Mouse (Mus musculus): ENCODE measurements around the gene Rpusd3. TPM values are rescaled to one million over a fixed set of nuclear protein-coding genes. Genes with fewer than 3 reads are reported as not detected.

Gene Rpusd3
- polyA plus RNA-seq, 1 experiment from 2014 or later, result 21.3 TPM

DNA sequence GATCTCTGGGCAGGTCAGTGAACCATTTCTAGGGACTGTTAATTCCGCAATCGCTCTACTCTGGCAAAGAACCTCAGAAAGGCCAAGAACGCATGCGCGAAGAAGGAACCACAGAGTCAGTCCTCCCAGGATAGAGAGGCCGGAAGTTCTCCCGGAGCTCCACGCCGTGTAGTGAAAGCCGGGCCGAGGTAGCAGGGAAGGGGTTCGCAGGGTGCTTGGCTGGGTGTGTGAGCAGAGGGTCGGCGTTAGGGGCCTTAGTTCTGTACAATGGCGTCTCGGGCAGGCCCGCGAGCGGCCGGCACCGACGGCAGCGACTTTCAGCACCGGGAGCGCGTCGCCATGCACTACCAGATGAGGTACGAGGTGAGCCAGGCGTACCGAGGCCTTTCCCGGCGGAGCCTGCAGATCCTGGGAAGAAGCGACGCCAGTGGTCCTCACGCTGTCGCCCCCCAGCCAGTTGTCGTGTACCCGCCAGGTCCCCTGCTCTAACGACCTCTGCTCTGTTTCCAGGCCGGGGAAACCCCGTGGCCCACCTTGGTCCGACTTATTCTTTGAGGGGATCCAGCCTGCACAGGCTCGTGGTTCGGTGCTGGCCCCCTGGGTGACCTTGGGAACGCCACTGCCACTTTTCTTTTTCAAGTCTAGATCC lies 23.4 kb upstream of the Rpusd3 start, which contains the start of gene Jagn1:
TSS of gene Jagn1 (plus strand) at position 128 of the 649 bp plus-strand sequence.
- Histone ChIP-seq H3K4me2 (peak within 1 kb of the TSS; percentile 75), H3K27me3 (no peaks in the 10 kb centered on the region), H3K36me3 (peaks cover 14% of the 10 kb centered on the region), H3K4me3 (peak within 1 kb of the TSS; percentile 95), H3K27ac (peak within 1 kb of the TSS; percentile 78), H3K9me3 (no peaks in the 10 kb centered on the region), H3K9ac (peak within 1 kb of the TSS; percentile 63), H3K4me1 (peaks cover 11% of the 10 kb centered on the region)
- WGBS, result under 1% methylated on average over 45 of the region's 45 CpGs
- peak; percentile 82 for ATAC-seq (ENCODE audit: insufficient number of reproducible peaks, low FRiP score, low TSS enrichment, low read depth)

DNA sequence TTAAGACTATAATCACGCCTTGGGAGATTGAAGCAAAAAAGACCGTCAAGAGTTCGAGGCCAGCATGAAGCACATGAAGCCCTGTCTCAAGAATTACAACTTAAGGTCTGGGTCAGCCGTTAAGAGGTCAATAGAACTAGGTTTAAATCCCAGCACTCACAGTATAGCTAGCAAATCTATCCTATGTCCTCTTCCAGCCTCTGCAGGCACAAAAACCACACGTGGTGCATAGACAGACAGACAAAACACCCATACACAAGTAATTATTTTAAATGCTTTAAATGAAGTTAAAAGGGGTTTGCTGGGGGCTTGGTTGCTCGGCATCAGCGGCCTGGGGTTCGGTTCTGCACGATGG lies 22.9 kb upstream of the Rpusd3 start:
- 41% methylated on average over 9 of the region's 9 CpGs for WGBS
- Histone ChIP-seq H3K27ac (peak overlapping the region; percentile 78; the same call in 1 of the 2 replicates), H3K4me2 (peak overlapping the region; percentile 75), H3K4me3 (peak overlapping the region; percentile 95), H3K27me3 (no peaks in the 10 kb centered on the region), H3K36me3 (peaks cover 9% of the 10 kb centered on the region), H3K9me3 (no peaks in the 10 kb centered on the region), H3K4me1 (peaks cover 11% of the 10 kb centered on the region), H3K9ac (peak overlapping the region; percentile 63; the same call in 1 of the 2 replicates)
- no peak for ATAC-seq (ENCODE audit: insufficient number of reproducible peaks, low FRiP score, low TSS enrichment, low read depth)

DNA sequence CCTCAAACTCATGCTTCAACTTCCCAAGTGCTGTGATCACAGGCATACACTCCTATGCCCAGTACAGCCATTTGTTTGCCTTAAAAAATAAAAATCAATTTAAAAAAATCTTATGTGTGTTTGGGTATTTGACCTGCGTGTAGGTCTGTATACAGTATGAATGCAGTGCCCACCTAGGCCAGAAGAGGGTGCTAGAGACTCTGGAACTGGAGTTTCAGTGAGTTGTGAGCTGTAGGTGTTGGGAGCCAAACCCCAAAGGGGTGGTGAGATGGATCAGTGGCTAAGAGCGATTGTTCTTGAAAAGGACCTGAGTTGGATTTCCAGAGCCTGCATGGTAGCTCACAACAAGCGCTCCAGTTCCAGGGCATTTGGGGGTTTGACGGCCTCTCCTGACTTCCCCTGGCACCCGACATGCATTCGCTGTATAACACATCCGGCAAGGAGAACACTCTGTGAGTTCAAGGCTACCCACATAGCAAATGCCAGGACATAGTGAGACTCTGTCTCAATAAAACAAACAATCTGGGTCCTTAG lies 22.1 kb upstream of the Rpusd3 start:
- ATAC-seq (ENCODE audit: insufficient number of reproducible peaks, low FRiP score, low TSS enrichment, low read depth), result no peak
- H3K4me2 ChIP-seq, result no peak overlapping the region
- H3K9me3 ChIP-seq, result no peaks in the 10 kb centered on the region
- H3K27ac ChIP-seq, result no peak overlapping the region
- 0 out of 2 replicates have a peak, but pooled peaks cover under 1% of the 10 kb centered on the region for H3K36me3 ChIP-seq
- 52% methylated on average over 7 of the region's 7 CpGs for WGBS
- no peak overlapping the region for H3K9ac ChIP-seq
- no peaks in the 10 kb centered on the region for H3K27me3 ChIP-seq
- H3K4me1 ChIP-seq, result peaks cover 11% of the 10 kb centered on the region
- H3K4me3 ChIP-seq, result no peak overlapping the region

DNA sequence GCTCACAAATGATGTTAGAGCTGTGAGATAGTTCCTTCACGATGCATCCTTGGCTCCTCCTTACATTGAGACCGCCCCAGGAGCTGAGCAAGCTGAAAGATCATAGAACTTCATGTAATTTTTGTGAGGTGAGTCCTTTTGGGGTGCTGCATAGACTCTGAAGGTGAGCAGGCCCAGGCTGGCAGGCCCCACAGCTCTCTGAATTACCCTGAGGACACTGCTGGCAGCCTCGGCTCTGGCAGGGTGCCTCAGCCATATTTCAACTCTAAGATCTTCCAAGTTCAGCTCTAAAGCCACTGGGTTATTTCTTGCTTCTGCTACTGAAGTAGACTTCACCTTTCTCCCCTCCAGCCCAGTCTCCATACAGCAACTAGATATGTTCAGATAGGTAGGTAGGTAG lies 21.5 kb upstream of the Rpusd3 start:
- Histone ChIP-seq H3K4me3 (no peak overlapping the region), H3K9ac (no peak overlapping the region), H3K27me3 (no peaks in the 10 kb centered on the region), H3K4me2 (no peak overlapping the region), H3K27ac (no peak overlapping the region), H3K4me1 (peaks cover 11% of the 10 kb centered on the region), H3K9me3 (no peaks in the 10 kb centered on the region), H3K36me3 (no peaks in the 10 kb centered on the region)
- WGBS, result 78% methylated on average over 3 of the region's 3 CpGs
- ATAC-seq (ENCODE audit: insufficient number of reproducible peaks, low FRiP score, low TSS enrichment, low read depth), result no peak

DNA sequence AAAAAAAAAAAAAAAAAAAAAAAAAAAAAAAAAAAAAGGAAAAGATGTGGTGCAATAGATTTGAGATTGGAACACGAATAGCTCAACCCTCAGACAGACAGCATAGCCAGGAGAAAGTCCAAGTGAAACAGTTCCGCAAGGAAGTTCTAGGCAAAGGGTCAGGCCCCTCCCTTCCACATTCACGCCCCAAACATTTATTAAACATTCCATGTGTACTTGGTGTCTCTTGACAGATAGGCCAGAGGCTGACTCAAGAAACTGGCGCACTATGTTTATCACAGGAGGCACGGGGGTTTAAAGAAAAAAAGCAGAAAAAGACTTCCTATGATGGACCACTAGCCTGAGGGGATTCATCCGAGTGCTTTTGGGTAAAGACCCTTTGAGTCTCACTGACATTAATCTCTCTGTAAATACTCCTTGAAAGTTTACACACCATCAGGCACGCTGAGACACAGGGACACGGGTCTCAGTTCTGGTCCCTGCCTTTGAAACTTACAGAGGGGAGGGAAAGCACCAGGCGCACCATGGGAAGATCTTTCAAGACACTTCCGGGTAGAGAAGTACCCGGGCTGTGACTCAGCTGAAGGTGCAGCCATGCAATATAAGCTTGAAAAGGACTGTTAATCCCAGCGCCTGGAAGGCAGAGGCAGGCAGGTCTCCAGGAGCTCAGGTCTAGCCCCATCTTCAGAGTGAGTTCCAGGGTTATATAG lies 19.7 kb upstream of the Rpusd3 start:
- ATAC-seq (ENCODE audit: insufficient number of reproducible peaks, low FRiP score, low TSS enrichment, low read depth), result no peak
- WGBS, result 56% methylated on average over 12 of the region's 12 CpGs
- H3K27ac ChIP-seq, result no peak overlapping the region
- no peak overlapping the region for H3K4me2 ChIP-seq
- no peaks in the 10 kb centered on the region for H3K36me3 ChIP-seq
- no peak overlapping the region for H3K4me3 ChIP-seq
- no peaks in the 10 kb centered on the region for H3K9me3 ChIP-seq
- peaks cover 11% of the 10 kb centered on the region for H3K4me1 ChIP-seq
- no peaks in the 10 kb centered on the region for H3K27me3 ChIP-seq
- no peak overlapping the region for H3K9ac ChIP-seq

DNA sequence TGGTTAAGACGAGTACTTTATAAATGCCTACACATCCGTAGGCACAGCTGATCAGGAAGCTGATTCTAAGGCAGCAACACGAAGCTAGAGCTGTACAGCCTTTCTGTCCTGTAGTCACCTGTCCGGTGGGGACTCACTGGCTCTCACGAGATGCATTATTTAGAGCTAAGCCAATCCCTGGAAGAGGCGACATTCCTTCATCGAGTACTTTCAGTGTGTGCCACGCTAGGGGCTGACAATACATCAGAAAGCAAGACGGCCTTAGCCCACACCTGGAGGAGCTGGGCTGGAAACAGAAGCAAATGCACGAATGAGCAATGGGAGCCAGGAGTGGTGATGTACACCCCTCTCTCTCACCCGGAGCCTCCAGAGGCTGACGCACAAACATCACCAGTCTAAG lies 18.0 kb upstream of the Rpusd3 start:
- 72% methylated on average over 12 of the region's 12 CpGs for WGBS
- no peaks in the 10 kb centered on the region for H3K27me3 ChIP-seq
- no peak overlapping the region for H3K9ac ChIP-seq
- H3K4me2 ChIP-seq, result no peak overlapping the region
- H3K4me3 ChIP-seq, result no peak overlapping the region
- ATAC-seq (ENCODE audit: insufficient number of reproducible peaks, low FRiP score, low TSS enrichment, low read depth), result no peak
- H3K36me3 ChIP-seq, result no peaks in the 10 kb centered on the region
- no peaks in the 10 kb centered on the region for H3K9me3 ChIP-seq
- H3K27ac ChIP-seq, result no peak overlapping the region
- peaks cover 2% of the 10 kb centered on the region; the same call in 1 of the 2 replicates for H3K4me1 ChIP-seq

DNA sequence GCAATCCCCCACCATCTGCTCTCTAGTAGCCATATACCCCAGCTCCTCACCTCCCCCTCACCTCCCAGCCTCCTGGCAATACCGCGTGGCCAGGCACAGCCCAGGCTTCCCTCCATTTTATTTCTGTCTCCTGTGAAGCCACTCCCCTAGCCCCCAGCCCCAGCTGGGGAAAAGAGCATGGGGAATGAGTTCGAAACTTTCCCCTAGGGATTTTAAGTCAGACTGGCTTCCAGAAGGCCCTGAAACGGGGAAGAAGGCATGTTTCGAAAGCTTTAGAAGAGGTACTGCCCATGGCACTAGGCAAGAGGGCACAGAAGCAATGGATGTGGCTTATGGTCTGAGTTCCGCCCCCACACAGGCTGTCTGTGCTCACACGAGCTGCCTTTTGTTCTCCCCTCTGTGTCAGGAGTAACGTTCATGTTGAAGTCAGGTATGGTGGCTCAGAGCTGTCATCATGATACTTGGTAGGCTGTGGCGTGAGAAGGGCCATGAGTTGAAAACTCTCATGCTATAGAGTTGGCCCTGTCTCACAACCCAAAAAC lies 16.6 kb upstream of the Rpusd3 start, which contains the start of gene Cidec:
TSS of gene Cidec (minus strand) at position 97 of the 542 bp plus-strand sequence.
- H3K36me3 ChIP-seq, result no peaks in the 10 kb centered on the region
- no peak within 1 kb of the TSS for H3K4me3 ChIP-seq
- H3K4me2 ChIP-seq, result no peak within 1 kb of the TSS
- no peak within 1 kb of the TSS for H3K9ac ChIP-seq
- H3K4me1 ChIP-seq, result no peaks in the 10 kb centered on the region
- no peaks in the 10 kb centered on the region for H3K27me3 ChIP-seq
- no peak within 1 kb of the TSS for H3K27ac ChIP-seq
- no peaks in the 10 kb centered on the region for H3K9me3 ChIP-seq
- ATAC-seq (ENCODE audit: insufficient number of reproducible peaks, low FRiP score, low TSS enrichment, low read depth), result no peak
- WGBS, result 79% methylated on average over 9 of the region's 9 CpGs

DNA sequence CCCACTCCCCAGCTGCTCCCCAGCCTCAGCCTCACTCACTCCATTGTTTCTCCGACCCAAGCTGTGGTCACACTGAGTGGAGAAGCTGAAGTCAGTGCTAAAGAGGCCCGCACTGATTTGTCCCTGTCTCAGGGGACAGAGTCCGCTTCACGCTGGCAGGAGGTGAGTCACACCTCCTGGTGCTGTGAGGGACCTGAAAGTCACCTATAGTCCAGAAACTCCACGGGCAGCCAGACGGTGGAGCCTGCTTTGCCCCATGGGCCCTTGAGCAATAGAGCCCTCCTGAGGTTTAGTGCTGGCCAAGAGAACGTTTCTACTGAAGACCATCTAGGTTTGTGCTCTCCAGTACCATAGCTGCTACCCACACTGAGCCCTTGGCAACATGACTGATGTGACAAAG lies 15.6 kb upstream of the Rpusd3 start:
- Histone ChIP-seq H3K27me3 (no peaks in the 10 kb centered on the region), H3K27ac (no peak overlapping the region), H3K9me3 (no peaks in the 10 kb centered on the region), H3K36me3 (no peaks in the 10 kb centered on the region), H3K4me3 (no peak overlapping the region), H3K4me1 (no peaks in the 10 kb centered on the region), H3K4me2 (no peak overlapping the region), H3K9ac (no peak overlapping the region)
- WGBS, result 69% methylated on average over 7 of the region's 7 CpGs
- ATAC-seq (ENCODE audit: insufficient number of reproducible peaks, low FRiP score, low TSS enrichment, low read depth), result no peak

DNA sequence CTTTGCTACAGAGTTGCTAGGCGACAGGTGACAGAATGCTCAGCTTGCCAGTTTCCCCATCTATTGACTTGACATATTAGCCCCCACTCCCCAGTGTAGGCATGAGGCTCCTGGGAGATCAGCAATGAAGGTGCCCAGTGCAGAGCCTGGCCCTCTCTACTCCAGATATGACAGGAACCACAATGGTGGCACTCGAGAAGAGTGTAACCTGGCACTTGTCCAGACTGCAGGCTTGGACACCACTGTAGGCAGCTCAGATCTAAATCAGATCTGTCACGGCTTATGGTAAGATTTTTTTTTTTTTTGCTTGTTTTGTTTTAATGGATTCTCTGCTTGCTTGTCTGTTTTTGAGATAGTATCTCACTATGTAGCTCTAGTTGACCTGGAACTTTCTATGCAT lies 14.5 kb upstream of the Rpusd3 start:
- H3K4me3 ChIP-seq, result no peak overlapping the region
- no peak overlapping the region for H3K4me2 ChIP-seq
- ATAC-seq (ENCODE audit: insufficient number of reproducible peaks, low FRiP score, low TSS enrichment, low read depth), result no peak
- no peaks in the 10 kb centered on the region for H3K27me3 ChIP-seq
- WGBS, result 69% methylated on average over 3 of the region's 3 CpGs
- H3K36me3 ChIP-seq, result no peaks in the 10 kb centered on the region
- no peaks in the 10 kb centered on the region for H3K9me3 ChIP-seq
- H3K27ac ChIP-seq, result no peak overlapping the region
- no peak overlapping the region for H3K9ac ChIP-seq
- H3K4me1 ChIP-seq, result no peaks in the 10 kb centered on the region

DNA sequence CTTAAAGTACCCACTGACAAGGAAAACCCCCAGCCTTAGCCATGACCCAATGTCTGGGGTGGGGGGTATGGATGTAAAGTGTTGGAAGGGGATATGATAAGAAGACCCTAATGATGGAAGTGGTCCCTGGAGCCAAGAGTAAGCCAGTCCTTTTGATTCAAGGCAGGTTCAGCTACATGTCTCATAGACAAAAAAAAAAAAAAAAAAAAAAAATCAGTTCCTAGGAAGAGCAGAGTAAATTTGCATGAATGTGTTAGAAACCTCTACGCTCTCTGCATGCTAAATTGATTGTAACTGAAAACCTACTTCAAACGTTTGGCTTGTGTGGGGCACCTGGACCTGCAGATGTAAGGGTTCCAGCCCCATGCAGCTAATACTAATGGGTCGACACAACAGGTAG lies 12.7 kb upstream of the Rpusd3 start:
- Histone ChIP-seq H3K9ac (no peak overlapping the region), H3K9me3 (no peaks in the 10 kb centered on the region), H3K27me3 (no peaks in the 10 kb centered on the region), H3K4me3 (no peak overlapping the region), H3K4me2 (no peak overlapping the region), H3K27ac (no peak overlapping the region), H3K36me3 (no peaks in the 10 kb centered on the region), H3K4me1 (no peaks in the 10 kb centered on the region)
- 52% methylated on average over 3 of the region's 3 CpGs for WGBS
- ATAC-seq (ENCODE audit: insufficient number of reproducible peaks, low FRiP score, low TSS enrichment, low read depth), result no peak

DNA sequence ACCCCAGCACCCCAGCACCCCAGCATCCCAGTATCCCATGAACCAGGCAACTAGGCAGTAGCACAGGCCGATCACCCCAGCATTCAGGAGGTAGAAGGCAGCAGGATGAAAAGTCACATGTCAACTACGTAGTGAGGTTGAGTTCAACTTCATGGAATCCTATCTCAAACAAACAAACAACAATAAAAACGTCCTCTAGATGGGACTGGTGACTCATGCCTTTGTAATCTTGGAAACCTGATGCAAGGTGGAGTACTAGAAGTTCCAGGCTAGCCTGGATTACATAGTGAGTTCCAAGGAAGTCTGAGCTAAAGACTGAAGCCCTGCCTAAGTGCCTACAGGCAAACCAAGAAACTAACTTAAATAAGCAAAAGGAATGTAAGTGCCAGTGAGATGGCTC lies 11.7 kb upstream of the Rpusd3 start:
- Histone ChIP-seq H3K4me3 (no peak overlapping the region), H3K27ac (no peak overlapping the region), H3K9me3 (no peaks in the 10 kb centered on the region), H3K4me1 (no peaks in the 10 kb centered on the region), H3K9ac (no peak overlapping the region), H3K27me3 (no peaks in the 10 kb centered on the region), H3K36me3 (no peaks in the 10 kb centered on the region), H3K4me2 (no peak overlapping the region)
- 51% methylated on average over 3 of the region's 3 CpGs for WGBS
- no peak for ATAC-seq (ENCODE audit: insufficient number of reproducible peaks, low FRiP score, low TSS enrichment, low read depth)

DNA sequence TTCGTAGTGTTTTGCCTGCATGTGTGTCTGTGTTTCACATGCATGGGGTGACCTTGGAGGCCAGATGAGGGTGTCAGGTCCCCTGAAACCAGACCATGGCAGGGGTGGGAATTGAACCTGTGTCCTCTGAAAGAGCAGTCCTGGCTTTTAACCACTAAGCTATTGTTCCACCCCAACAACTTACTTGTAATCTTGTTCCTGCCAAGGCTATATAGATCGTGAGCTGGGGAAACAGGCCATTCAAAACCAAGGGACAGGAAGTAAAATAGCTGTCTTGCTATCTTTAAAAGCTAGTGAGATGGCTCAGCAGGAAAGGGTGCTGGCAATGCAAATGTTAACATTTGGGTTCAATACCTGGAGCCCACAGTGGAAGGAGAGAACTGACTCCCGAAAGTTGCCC lies 10.8 kb upstream of the Rpusd3 start:
- H3K36me3 ChIP-seq, result no peaks in the 10 kb centered on the region
- H3K4me2 ChIP-seq, result no peak overlapping the region
- H3K27ac ChIP-seq, result no peak overlapping the region
- no peaks in the 10 kb centered on the region for H3K9me3 ChIP-seq
- no peaks in the 10 kb centered on the region for H3K27me3 ChIP-seq
- ATAC-seq (ENCODE audit: insufficient number of reproducible peaks, low FRiP score, low TSS enrichment, low read depth), result no peak
- no peak overlapping the region for H3K4me3 ChIP-seq
- WGBS, result 72% methylated on average over 3 of the region's 3 CpGs
- H3K9ac ChIP-seq, result no peak overlapping the region
- no peaks in the 10 kb centered on the region for H3K4me1 ChIP-seq
